Mouse (Mus musculus) pancreas, adult 10 weeks (tissue): Measurements from ENCODE around the gene Lrrc49. TPM values are rescaled to one million over a fixed set of nuclear protein-coding genes. Genes with fewer than 3 reads are reported as not detected.

Experiments
- polyA plus RNA-seq: library from polyadenylated mRNA; stranded (reverse); fragments of 350-450 nt; fragmentation: Illumina TruSeq; extraction: RNeasy Lipid Tissue Mini Kit (QIAGEN cat#74804); gene quantifications from one replicate; pipeline ENCODE4 v1.2.3, GENCODE M21; 2015; ENCODE audit warnings: low read depth, low replicate concordance; ENCODE audit not compliant: insufficient read depth

Lrrc49 gene
- 2.0 TPM for polyA plus RNA-seq

DNA sequence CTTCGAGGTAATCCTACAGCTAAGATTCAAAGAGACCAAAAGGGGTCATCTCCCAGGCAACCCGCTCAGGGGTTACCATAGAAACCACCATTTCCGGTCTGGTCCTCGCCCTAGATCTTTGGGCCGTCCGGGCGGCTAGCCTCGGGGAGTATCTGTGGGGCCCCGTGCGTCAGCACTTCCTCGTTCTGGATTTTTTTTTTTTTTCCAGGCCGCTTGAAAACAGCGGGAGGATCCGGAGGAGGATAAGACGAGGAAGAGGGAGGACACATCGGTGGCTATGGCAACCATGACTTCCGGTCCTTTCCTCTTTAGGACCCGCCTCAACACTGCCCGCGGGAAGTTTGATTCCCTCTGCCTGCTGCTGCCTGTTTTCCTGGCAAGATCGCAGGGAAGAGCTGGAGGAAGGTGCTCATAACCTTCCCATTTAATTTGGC lies at the start of gene Lrrc49:
TSS of gene Lrrc49 (minus strand) at position 268 of the 434 bp plus-strand sequence.

DNA sequence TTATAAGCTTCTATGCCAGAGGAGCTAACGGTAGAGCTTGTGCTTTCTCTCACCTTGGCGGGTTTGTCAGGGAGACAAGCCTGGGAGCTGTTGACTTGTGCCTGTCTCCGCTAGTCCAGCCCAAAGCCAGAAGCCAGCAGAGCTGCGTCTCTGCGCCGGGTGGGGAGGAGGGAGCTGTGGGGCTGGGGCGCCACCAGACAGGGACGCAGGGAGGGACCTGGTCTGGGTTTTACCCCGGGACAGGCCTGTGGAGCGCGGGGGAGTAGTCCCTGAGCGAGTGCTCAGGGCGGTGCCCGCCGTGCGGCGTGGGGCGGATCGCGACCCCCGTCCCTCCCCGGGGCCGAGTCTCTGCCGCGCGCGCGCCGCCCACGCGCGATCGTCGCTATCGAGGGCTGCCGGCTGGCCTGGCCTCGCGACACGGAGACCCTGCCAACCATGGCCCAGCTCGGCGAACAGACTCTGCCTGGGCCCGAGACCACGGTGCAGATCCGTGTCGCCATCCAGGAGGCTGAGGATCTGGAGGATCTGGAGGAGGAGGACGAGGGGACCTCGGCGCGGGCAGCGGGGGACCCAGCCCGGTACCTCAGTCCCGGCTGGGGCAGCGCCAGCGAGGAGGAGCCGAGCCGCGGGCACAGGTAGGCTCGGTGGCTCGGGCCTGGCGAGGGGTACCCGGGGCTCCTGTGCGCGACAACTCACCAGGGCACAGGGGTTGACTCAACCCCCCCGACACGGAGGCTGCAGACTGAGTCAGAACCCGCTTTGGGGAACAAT lies 25.0 kb upstream of the Lrrc49 start, which contains the start of gene Larp6:
TSS of gene Larp6 (plus strand) at position 219 of the 771 bp plus-strand sequence.

DNA sequence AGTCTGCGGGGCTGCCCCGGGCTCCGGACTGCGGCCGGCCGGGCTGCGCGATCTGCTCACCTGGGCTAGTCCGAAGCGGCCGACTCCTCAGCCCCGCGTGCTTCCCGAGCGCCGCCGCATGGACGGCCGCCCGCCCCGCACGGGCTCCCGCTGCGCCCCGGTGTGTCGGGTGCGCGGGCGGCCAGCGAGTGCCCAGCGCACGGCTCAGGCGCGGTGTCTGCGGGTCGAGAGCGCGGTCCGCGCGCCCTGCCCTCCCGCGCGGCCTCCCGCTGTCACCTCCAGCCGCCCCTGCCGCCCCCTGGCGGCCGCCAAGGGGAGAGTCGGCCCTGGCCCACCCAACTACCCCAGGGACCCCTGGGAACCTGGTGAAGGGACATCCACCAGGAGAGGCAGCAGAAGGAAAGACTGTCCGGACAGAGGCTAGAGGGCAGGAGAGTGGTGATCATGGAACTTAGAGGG lies 166.1 kb downstream of the Lrrc49 start, which contains the start of gene Thsd4:
TSS of gene Thsd4 (minus strand) at position 241 of the 459 bp plus-strand sequence.

Other genes starting within 250 kb of the Lrrc49 start
- gene Thsd4, start 166.1 kb downstream of the Lrrc49 start, polyA plus RNA-seq, result 3.0 TPM
- gene Larp6, start 24.8 kb upstream of the Lrrc49 start, polyA plus RNA-seq, result 1.2 TPM
- gene Uaca, start 106.4 kb upstream of the Lrrc49 start, polyA plus RNA-seq, result 12.6 TPM